Mouse (Mus musculus) liver, postnatal 0 days (tissue): ENCODE measurements around the gene Bcar3.

Experiments used
- CTCF ChIP-seq: sonication (generic); IDR thresholded peaks from 2 replicates; pipeline ENCODE4 v1.5.1; 2016; ENCODE audit warnings: antibody characterized with exemption, low read depth
- EP300 ChIP-seq: IDR thresholded peaks from 2 replicates; pipeline ENCODE4 v1.6.1; 2016; ENCODE audit warnings: antibody characterized with exemption, low read depth, mild to moderate bottlenecking

- TF ChIP-seq CTCF: no peak
- TF ChIP-seq EP300: no peak
These were observed 52.7 kb downstream of the Bcar3 start for GRCm38 (mm10) chr3:122346600-122346999.
